In the genomic region with DNA sequence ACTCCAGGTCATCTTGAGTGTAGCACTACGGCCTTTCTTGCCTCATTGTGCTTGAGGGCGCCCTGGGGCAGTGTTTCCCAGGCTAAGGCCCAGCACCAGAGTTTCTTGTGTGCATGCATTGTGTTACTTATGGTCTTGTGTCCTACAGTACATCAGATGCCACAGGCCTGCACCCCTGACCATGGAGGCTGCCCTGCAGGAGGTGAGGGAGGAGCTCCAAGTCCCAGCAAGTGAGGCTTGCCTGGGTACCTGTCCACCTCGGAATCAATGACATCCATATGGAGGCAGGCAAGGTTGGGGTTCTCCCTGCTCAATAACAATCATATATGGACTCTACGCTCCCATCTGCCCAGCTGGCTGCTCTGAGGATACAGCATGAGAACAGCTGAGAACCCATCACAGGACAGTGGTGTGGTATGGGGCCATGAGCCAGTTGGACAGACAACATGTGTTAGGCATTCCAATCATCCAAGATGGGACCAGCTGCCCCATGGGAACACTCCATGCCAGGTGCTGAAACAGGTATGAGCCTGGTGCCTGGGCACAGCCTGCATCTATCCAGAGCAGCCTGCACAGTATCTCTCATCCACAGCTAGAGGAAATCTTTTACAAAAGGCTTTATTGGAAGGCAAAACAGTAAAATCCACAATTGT, we compare ENCODE assay signal across 16 mouse cellular contexts. TPM values are rescaled to one million over a fixed set of nuclear protein-coding genes. Genes with fewer than 3 reads are reported as not detected.
"Had no signal": no experiment of that assay in that cellular context is flagged by ENCODE, and none has a peak within 500 bp of the region (broad histone marks: within the 10 kb centered on the region; RNA-seq: fewer than 3 reads in every experiment).

No protein-coding gene starts in this region.

- ATAC-seq: liver, postnatal 0 days; lung, postnatal 0 days; midbrain, embryonic 15.5 days had no signal

- H3K27ac ChIP-seq: limb, embryonic 12.5 days; limb, embryonic 15.5 days; liver, embryonic 14.5 days; macrophage; midbrain, embryonic 12.5 days; midbrain, embryonic 15.5 days had no signal

- H3K4me1 ChIP-seq: limb, embryonic 12.5 days; limb, embryonic 15.5 days; midbrain, embryonic 12.5 days; midbrain, embryonic 15.5 days had no signal

- H3K27me3 ChIP-seq: limb, embryonic 12.5 days; limb, embryonic 15.5 days; midbrain, embryonic 12.5 days; midbrain, embryonic 15.5 days had no signal

- DNase-seq: kidney, postnatal 10 days; kidney, postnatal 4 days; left cerebral cortex, postnatal 4 days; liver, postnatal 0 days; lung, embryonic 14.5 days; thymus, adult 18-20 months; thymus, postnatal 36 days had no signal

- H3K9me3 ChIP-seq: limb, embryonic 12.5 days; limb, embryonic 15.5 days; midbrain, embryonic 12.5 days; midbrain, embryonic 15.5 days had no signal

- H3K4me2 ChIP-seq: limb, embryonic 12.5 days; limb, embryonic 15.5 days; liver, embryonic 11.5 days; lung, embryonic 14.5 days; midbrain, embryonic 12.5 days; midbrain, embryonic 15.5 days had no signal

- H3K4me3 ChIP-seq: limb, embryonic 12.5 days; limb, embryonic 15.5 days; midbrain, embryonic 12.5 days; midbrain, embryonic 15.5 days had no signal

- H3K9ac ChIP-seq: limb, embryonic 12.5 days; limb, embryonic 15.5 days; liver, embryonic 14.5 days; liver, postnatal 0 days; lung, embryonic 14.5 days; midbrain, embryonic 12.5 days; midbrain, embryonic 15.5 days had no signal

RNA-seq across cellular contexts. Expression of gene Calr3, which starts 16.3 kb away (rescaled TPM):
- polyA plus RNA-seq: small intestine, adult 2 months had no signal
